Mouse (Mus musculus): ENCODE results near the gene Lrrfip2.

- TF ChIP-seq POLR2A (IDR thresholded peaks at IDR 0.05; ENCODE audit: borderline replicate concordance, extremely low read depth, low read depth, low read length) = no peak
- TF ChIP-seq CTCF (IDR thresholded peaks at IDR 0.05; ENCODE audit: insufficient read depth, low read length) = no peak
These were observed 117.3 kb downstream of the Lrrfip2 start for GRCm38 (mm10) chr9:111234701-111235100.

Data from lung, adult 2 months (tissue).